Mouse (Mus musculus) heart, embryonic 14.5 days (tissue): ENCODE results near the gene Vmn1r21. TPM values are rescaled to one million over a fixed set of nuclear protein-coding genes. Genes with fewer than 3 reads are reported as not detected.
A peak's percentile ranks its signal among the peaks of the same experiment; 100 is the strongest.
"Not testable (repeated sequence)": the region's sequence is repeated elsewhere in the genome, so short reads cannot be mapped to it uniquely, and the experiment has no call there.

Experiments used
- ATAC-seq: fragments of 200-750 bp; cut with Nextera tagmentation; 2 replicates; pipeline ENCODE4 v1.8.0; 2017; ENCODE audit warnings: low read depth, moderate TSS enrichment; ENCODE audit not compliant: insufficient number of reproducible peaks, insufficient read depth, low FRiP score
- H3K27ac ChIP-seq, 2 experiments: fragments of 200-500 bp in 1 of 2; fragments of 300-500 bp in 1 of 2; sonication (generic) in 1 of 2; replicated peaks in 1 of 2; 2 replicates each; pipeline ENCODE4 v1.5.1; 2012 to 2014; ENCODE audit warnings: low read depth in 2 of 2, low read length in 2 of 2, control low read depth in 1 of 2, mild to moderate bottlenecking in 1 of 2, mixed read lengths in 1 of 2; ENCODE audit not compliant: control insufficient read depth in 1 of 2, insufficient read depth in 1 of 2
- H3K27me3 ChIP-seq: fragments of 300-500 bp; sonication (generic); 2 replicates; pipeline ENCODE4 v1.6.1; 2014; ENCODE audit warnings: mild to moderate bottlenecking, low read length, control low read depth; ENCODE audit not compliant: control insufficient read depth, insufficient read depth
- H3K36me3 ChIP-seq: fragments of 300-500 bp; sonication (generic); 2 replicates; pipeline ENCODE4 v1.6.1; 2014; ENCODE audit warnings: mild to moderate bottlenecking, control low read depth, low read length, mixed read lengths; ENCODE audit not compliant: control insufficient read depth, insufficient read depth
- H3K4me1 ChIP-seq, 2 experiments: fragments of 200-500 bp in 1 of 2; fragments of 300-500 bp in 1 of 2; sonication (generic) in 1 of 2; 2 replicates each; pipeline ENCODE4 v1.6.1; 2012 to 2014; ENCODE audit warnings: low read length in 2 of 2, control low read depth in 1 of 2, mixed read lengths in 1 of 2; ENCODE audit not compliant: control insufficient read depth in 2 of 2, insufficient read depth in 2 of 2
- H3K4me2 ChIP-seq: fragments of 300-500 bp; sonication (generic); 2 replicates; pipeline ENCODE4 v1.6.1; 2014; ENCODE audit warnings: mild to moderate bottlenecking, low read length
- H3K4me3 ChIP-seq, 2 experiments: fragments of 200-500 bp in 1 of 2; fragments of 300-500 bp in 1 of 2; sonication (generic) in 1 of 2; 2 replicates each; pipeline ENCODE4 v1.5.1; 2012 to 2014; ENCODE audit warnings: low read length in 2 of 2, mild to moderate bottlenecking in 2 of 2, control low read depth in 1 of 2, low read depth in 1 of 2, moderate library complexity in 1 of 2; ENCODE audit not compliant: control insufficient read depth in 1 of 2, insufficient read depth in 1 of 2
- H3K9ac ChIP-seq: fragments of 300-500 bp; sonication (generic); 2 replicates; pipeline ENCODE4 v1.6.1; 2014; ENCODE audit warnings: mild to moderate bottlenecking, low read length
- H3K9me3 ChIP-seq: fragments of 300-500 bp; sonication (generic); 2 replicates; pipeline ENCODE4 v1.6.1; 2016; ENCODE audit warnings: low read length, control low read depth; ENCODE audit not compliant: control insufficient read depth
- WGBS: fragments of 180-500 bp; shearing (Covaris S2); extraction: QIAGEN DNeasy Blood & Tissue Kit; methylation state at CpG from one replicate; pipeline ENCODE4 v1.1.7; 2014; 5-methylcytosine and 5-hydroxymethylcytosine counted together
- polyA plus RNA-seq: library from polyadenylated mRNA; unstranded; fragments of >200 nt; fragmentation: Nextera tagmentation; extraction: Ambion mirVana; gene quantifications from 2 replicates; pipeline ENCODE4 v1.2.1, GENCODE M21; 2014

The Vmn1r21 gene
- polyA plus RNA-seq = not detected in 2 replicates

DNA sequence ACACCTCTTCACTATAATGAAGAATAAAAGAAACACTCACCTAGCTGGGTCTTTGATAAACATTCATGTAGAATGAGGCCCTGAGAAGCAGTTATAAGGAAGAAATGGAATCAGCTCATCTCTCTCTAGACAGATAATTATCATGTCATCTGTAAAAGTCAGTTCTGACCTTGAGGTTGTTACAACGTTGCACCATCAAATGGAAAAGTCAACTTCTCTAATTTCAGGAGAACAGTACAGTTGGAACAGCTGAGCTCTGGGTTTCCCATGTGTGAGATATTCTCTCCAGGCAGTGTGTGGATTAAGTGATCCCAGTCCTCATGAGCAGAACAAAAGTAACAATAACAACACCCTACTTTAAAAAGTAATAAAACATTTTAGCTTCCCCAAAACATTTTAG lies at the start of gene Vmn1r21:
Gene Vmn1r21, minus strand, starts transcription at position 58 of the 400 bp plus-strand sequence.
- ATAC-seq = no peak
- Histone ChIP-seq H3K4me2 (no peak within 1 kb of the TSS), H3K27ac (no peak within 1 kb of the TSS), H3K4me1 (no peaks in the 10 kb centered on the region), H3K9me3 (no peaks in the 10 kb centered on the region), H3K4me3 (no peak within 1 kb of the TSS), H3K36me3 (no peaks in the 10 kb centered on the region), H3K27me3 (no peaks in the 10 kb centered on the region), H3K9ac (no peak within 1 kb of the TSS)
- WGBS = 53% methylated on average over 1 of the region's 1 CpGs

DNA sequence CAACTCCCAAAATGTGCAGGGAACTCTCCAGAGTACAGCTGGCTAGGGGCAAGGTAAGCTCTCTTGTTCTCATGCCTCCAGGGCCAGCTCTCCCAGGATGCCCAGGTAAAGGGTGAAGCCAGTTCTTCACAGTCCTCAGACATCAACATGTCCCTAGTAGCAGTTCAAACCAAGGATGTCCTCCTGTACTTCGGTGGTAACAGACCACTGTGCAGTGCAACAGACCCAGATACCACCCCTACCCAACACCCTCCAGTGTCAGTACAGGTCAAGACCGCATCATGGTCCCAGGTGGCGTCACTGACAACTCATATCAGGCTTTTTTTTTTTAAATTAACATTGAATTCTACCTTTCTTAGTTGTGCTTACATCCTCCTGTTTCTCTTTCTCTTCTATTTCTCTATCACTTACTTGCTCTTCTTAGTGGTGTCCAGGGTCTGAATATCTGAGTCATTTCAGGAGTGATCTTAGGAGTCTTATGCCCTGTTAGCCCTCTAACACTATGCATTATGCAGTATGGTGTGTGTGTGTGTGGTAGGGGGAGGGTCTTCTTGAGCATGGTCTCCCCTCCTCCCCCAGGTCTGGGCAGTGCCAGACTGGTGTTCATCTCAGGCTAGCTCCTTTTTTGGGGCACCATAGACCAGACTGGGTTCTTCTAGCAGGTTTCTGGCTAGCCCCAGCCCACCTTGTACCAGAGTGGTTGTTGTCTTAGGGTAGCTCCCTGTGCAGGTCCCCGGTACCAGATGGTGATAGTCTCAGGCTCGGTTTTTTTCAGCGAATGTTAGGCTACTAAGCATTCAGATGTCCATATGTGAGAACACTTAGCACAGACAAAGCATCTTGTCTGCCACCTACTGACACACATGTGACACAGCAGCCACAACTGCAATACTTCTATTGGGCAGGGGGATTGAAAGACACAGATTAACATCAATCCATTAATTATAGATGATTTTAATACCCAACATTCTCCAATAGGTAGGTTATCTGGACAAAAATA lies 9.2 kb upstream of the Vmn1r21 start:
- no peaks in the 10 kb centered on the region for H3K36me3 ChIP-seq
- H3K4me3 ChIP-seq = no peak overlapping the region
- H3K4me1 ChIP-seq = no peaks in the 10 kb centered on the region
- H3K9ac ChIP-seq = no peak overlapping the region
- H3K9me3 ChIP-seq = no peaks in the 10 kb centered on the region
- WGBS = 47% methylated on average over 6 of the region's 6 CpGs
- H3K27me3 ChIP-seq = no peaks in the 10 kb centered on the region
- ATAC-seq = no peak
- no peak overlapping the region for H3K4me2 ChIP-seq
- H3K27ac ChIP-seq = no peak overlapping the region

DNA sequence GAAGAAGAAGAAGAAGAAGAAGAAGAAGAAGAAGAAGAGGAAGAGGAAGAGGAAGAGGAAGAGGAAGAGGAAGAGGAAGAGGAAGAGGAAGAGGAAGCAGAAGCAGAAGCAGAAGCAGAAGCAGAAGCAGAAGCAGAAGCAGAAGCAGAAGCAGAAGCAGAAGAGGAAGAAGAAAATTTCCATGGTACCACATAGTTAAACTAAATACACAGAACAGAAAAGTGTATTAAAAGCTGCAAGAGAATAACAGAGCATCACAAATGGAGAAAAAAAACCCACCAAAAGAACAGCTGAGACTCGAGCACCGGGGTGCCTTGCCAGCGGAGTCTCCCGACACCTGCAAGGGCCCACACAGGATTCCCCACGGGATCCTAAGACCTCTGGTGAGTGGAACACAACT lies 1.0 kb upstream of the Vmn1r21 start:
- H3K4me1 ChIP-seq, H3K9ac ChIP-seq, H3K27ac ChIP-seq, H3K27me3 ChIP-seq, H3K4me2 ChIP-seq, H3K9me3 ChIP-seq, ATAC-seq, H3K4me3 ChIP-seq, H3K36me3 ChIP-seq: not testable (repeated sequence)
- 77% methylated on average over 5 of the region's 5 CpGs for WGBS

DNA sequence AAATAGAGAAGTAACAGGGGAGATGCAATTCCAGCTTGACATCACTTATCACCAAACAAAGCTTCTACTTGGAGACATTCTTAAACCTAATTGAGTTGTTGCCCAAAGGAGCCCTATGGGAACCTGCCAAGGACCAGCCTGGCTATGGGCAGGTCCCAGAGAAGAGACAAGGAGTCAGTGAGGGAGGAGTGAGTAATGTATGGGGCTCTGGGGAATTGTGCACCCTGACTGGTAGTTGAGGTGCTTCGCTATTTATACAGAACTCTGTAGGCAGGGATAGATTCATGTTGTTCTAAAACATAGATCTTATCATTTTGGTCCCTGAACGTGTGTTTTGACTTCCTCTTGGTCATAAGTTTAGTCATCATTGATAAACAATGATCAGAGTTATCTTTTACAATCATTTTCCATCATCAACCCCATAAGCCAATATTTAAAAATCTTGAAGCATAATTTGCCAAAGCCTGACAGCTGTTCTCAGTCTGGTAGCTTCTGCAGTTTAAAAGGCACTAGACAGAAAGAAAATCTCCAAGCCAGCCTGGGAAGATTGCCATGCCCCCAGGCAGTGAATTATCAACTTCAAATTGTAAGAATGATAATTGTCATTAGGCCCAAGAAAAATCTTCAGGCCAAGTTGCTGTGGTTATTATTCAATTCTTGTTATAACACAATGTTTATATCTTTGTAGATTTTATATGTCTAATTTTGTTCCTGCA lies 10.3 kb downstream of the Vmn1r21 start:
- 64% methylated on average over 2 of the region's 2 CpGs for WGBS
- H3K9me3 ChIP-seq = no peaks in the 10 kb centered on the region
- no peak for ATAC-seq
- H3K4me3 ChIP-seq = no peak overlapping the region
- no peaks in the 10 kb centered on the region for H3K4me1 ChIP-seq
- no peak overlapping the region for H3K4me2 ChIP-seq
- no peak overlapping the region for H3K27ac ChIP-seq
- H3K9ac ChIP-seq = no peak overlapping the region
- H3K36me3 ChIP-seq = no peaks in the 10 kb centered on the region
- H3K27me3 ChIP-seq = no peaks in the 10 kb centered on the region

DNA sequence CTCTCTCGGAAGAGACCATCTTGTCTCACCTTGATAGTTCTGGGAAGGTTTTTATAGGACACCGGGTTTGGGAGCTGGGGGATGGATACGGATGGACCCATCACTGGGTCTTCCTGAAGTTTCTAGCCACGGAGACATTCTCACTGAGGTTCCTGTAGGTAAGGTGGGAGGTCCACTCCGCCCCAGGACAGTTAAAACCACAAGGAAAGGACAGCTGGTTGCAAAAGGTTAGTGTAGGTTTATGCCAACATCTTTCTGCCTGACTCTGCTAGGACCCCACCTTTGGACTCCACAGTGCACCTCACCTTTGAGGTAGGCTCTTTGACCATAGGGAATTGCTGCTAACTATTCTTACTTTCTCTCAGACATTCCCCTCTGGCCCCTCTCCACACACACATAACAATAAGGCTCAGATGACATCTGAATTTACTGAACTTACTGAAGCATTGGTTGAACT lies 24.9 kb downstream of the Vmn1r21 start:
- WGBS = 3% methylated on average over 5 of the region's 5 CpGs
- no peaks in the 10 kb centered on the region for H3K27me3 ChIP-seq
- H3K36me3 ChIP-seq = no peaks in the 10 kb centered on the region
- 0 out of 4 replicates have a peak overlapping the region, but pooled peaks of 1 of the 2 experiments have one; percentile 89 for H3K27ac ChIP-seq
- H3K4me1 ChIP-seq = peaks cover 0 to 12% of the 10 kb centered on the region in 2 experiments; a peak in 3 of 4 replicates
- peak overlapping the region; percentile 97 for H3K9ac ChIP-seq
- no peaks in the 10 kb centered on the region for H3K9me3 ChIP-seq
- H3K4me3 ChIP-seq = peak overlapping the region; percentile 87 to 98
- ATAC-seq = no peak; the same call in 1 of the 2 replicates
- peak overlapping the region; percentile 84 for H3K4me2 ChIP-seq

DNA sequence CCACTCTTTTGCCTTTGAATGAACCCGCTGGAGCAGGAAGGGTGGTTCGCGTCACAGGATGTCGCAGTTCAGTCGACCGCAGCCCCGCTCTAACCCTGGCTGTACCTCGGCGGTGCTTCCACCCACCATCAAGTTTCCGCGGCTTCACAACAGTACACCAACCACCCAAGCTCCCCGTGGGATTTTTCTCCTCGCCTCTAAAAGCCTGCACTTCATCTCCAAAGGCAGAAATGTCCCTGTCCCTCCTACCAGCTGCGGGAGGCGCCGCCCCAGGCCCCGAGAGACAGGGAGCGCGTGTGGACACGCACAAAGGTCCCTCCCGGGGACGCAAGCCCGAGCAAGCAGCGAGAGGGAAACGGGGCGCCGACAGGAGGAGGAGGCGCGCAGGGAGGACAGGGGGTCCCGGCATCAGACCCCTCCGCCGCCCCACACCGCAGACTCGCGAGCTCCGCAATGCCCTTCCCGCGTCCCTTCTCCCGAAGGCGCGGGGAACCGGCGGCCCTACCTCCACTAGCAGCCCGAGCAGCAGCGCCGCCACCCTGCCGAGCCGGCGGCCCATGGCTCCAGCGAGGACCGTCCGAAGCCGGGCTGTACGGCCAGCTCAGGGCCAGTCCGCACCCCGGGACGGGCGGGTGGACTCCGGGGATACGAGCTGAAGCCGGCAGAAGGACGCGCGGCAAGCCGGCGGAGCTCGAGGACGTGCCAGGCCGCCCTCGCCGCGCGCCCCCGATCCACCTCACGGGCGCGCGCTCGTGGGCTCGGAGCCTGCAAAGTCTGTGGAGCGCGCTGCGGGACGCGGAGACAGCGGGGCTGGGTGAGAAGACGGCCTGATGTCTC lies 25.5 kb downstream of the Vmn1r21 start, which contains the start of gene Vopp1:
Gene Vopp1, minus strand, starts transcription at position 738 of the 837 bp plus-strand sequence.
- peak within 1 kb of the TSS; percentile 84 for H3K4me2 ChIP-seq
- H3K9ac ChIP-seq = peak within 1 kb of the TSS; percentile 97
- H3K27me3 ChIP-seq = no peaks in the 10 kb centered on the region
- H3K4me3 ChIP-seq = peak within 1 kb of the TSS; percentile 87 to 98
- H3K9me3 ChIP-seq = no peaks in the 10 kb centered on the region
- no peaks in the 10 kb centered on the region for H3K36me3 ChIP-seq
- WGBS = under 1% methylated on average over 86 of the region's 87 CpGs
- ATAC-seq = peak; percentile 92
- peaks cover 0 to 12% of the 10 kb centered on the region in 2 experiments; a peak in 3 of 4 replicates for H3K4me1 ChIP-seq
- H3K27ac ChIP-seq = peak within 1 kb of the TSS; percentile 84 to 89
